In the genomic region with DNA sequence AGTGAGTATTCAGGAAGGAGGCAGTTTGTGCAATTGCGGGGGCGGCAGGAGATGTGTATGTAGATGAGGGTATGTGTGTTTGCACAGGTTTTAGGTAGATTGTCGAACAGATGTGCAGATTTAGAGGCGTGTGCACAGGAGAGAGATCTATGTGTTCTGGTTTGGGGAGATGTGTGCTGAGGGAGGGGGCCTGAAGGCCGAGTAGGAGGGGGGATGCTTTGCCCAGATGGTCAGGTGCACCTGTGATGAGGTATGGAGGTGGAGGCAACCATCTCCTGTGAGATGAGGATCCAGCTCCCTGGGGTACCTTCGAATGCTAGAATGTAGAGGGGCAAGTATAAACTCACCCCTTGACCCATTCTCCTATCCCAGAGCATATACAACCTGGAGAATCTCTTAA, we compare ENCODE assay signal across 8 mouse cellular contexts. TPM values are rescaled to one million over a fixed set of nuclear protein-coding genes. Genes with fewer than 3 reads are reported as not detected.
DNase-seq lines count a peak whose midpoint lies in the region; ATAC-seq and TF ChIP-seq lines count a peak whose summit lies in the region.

No protein-coding gene starts in this region.

- 7% methylated on average over 6 of the region's 6 CpGs for WGBS in lung, adult 2 months
- WGBS in intestine, embryonic 16.5 days, result 10% methylated on average over 6 of the region's 6 CpGs
- 10% methylated on average over 6 of the region's 6 CpGs for WGBS in neural tube, embryonic 14.5 days

- no peak overlapping the region for H3K27ac ChIP-seq in embryonic fibroblast, embryonic 13.5 days (ENCODE audit: insufficient read depth, low read length)
- peak overlapping the region; percentile 77 for H3K27ac ChIP-seq in intestine, embryonic 16.5 days (ENCODE audit: low read length)
- H3K27ac ChIP-seq in neural tube, embryonic 14.5 days (ENCODE audit: low read depth, low read length), result peak overlapping the region; percentile 82

- no peak for DNase-seq in lung, adult 2 months
- no peak for DNase-seq in lung, postnatal 25 days (ENCODE audit: low spot score)
- DNase-seq in thymus, postnatal 4 days, result no peak
- DNase-seq in frontal cortex, postnatal 25 days (ENCODE audit: low spot score in 2 of 2), result no peak
- no peak for DNase-seq in embryo, embryonic 10 days (ENCODE audit: low spot score)

- peak overlapping the region; percentile 75 for H3K9ac ChIP-seq in intestine, embryonic 16.5 days (ENCODE audit: low read depth, low read length)
- peak overlapping the region; percentile 68 for H3K9ac ChIP-seq in neural tube, embryonic 14.5 days (replicated peaks; ENCODE audit: low read depth, low read length)

- ATAC-seq in intestine, embryonic 16.5 days, result peak; percentile 6; the same call in 1 of the 2 replicates
- peak; percentile 15; the same call in 1 of the 2 replicates for ATAC-seq in neural tube, embryonic 14.5 days (ENCODE audit: low read depth)

- peak overlapping the region; percentile 78 for H3K4me2 ChIP-seq in intestine, embryonic 16.5 days (ENCODE audit: low read depth, low read length)
- H3K4me2 ChIP-seq in neural tube, embryonic 14.5 days (ENCODE audit: low read depth, low read length), result peak overlapping the region; percentile 82

- H3K4me3 ChIP-seq in lung, adult 2 months (replicated peaks; ENCODE audit: extremely low read depth, low read depth, low read length), result peak overlapping the region; percentile 67
- H3K4me3 ChIP-seq in embryonic fibroblast, embryonic 13.5 days (ENCODE audit: insufficient read depth, low read length), result peak overlapping the region; percentile 50
- H3K4me3 ChIP-seq in intestine, embryonic 16.5 days (ENCODE audit: low read length), result peak overlapping the region; percentile 56
- peak overlapping the region; percentile 56 for H3K4me3 ChIP-seq in neural tube, embryonic 14.5 days (ENCODE audit: low read depth, low read length)

- no peak for TF ChIP-seq CTCF in lung, adult 2 months (IDR thresholded peaks at IDR 0.05; ENCODE audit: insufficient read depth, low read length)
- TF ChIP-seq CTCF in embryonic fibroblast, embryonic 13.5 days (IDR thresholded peaks at IDR 0.05; ENCODE audit: borderline replicate concordance, insufficient read depth, low read length), result no peak

- H3K27me3 ChIP-seq in intestine, embryonic 16.5 days (replicated peaks; ENCODE audit: control insufficient read depth, insufficient read depth, low read length), result no peaks in the 10 kb centered on the region
- no peaks in the 10 kb centered on the region for H3K27me3 ChIP-seq in neural tube, embryonic 14.5 days (ENCODE audit: control insufficient read depth, insufficient read depth, low read length)

- no peak for TF ChIP-seq POLR2A in lung, adult 2 months (IDR thresholded peaks at IDR 0.05; ENCODE audit: borderline replicate concordance, extremely low read depth, low read depth, low read length)
- no peak for TF ChIP-seq POLR2A in embryonic fibroblast, embryonic 13.5 days (IDR thresholded peaks at IDR 0.05; ENCODE audit: low read depth, low read length)

- no peaks in the 10 kb centered on the region; the same call in 1 of the 2 replicates for H3K36me3 ChIP-seq in intestine, embryonic 16.5 days (ENCODE audit: control insufficient read depth, insufficient read depth, low read length)
- H3K36me3 ChIP-seq in neural tube, embryonic 14.5 days (ENCODE audit: control insufficient read depth, insufficient read depth, low read length), result no peaks in the 10 kb centered on the region

- H3K4me1 ChIP-seq in lung, adult 2 months (ENCODE audit: control insufficient read depth, insufficient read depth, low read length), result 0 out of 2 replicates have a peak, but pooled peaks cover 2% of the 10 kb centered on the region
- H3K4me1 ChIP-seq in embryonic fibroblast, embryonic 13.5 days (ENCODE audit: control insufficient read depth, insufficient read depth, low read length), result no peaks in the 10 kb centered on the region
- H3K4me1 ChIP-seq in intestine, embryonic 16.5 days (ENCODE audit: control insufficient read depth, insufficient read depth, low read length), result peaks cover 45% of the 10 kb centered on the region
- H3K4me1 ChIP-seq in neural tube, embryonic 14.5 days (ENCODE audit: control insufficient read depth, insufficient read depth, low read length), result peaks cover 36% of the 10 kb centered on the region

- no peaks in the 10 kb centered on the region for H3K9me3 ChIP-seq in intestine, embryonic 16.5 days (ENCODE audit: control insufficient read depth, low read length)
- no peaks in the 10 kb centered on the region for H3K9me3 ChIP-seq in neural tube, embryonic 14.5 days (ENCODE audit: control insufficient read depth, low read length)

RNA-seq across cellular contexts. Expression of gene Dhcr7, which starts 7.5 kb away (rescaled TPM):
- polyA plus RNA-seq in lung, adult 2 months (2012; rRNA removed), result 63.4 and 86.7 TPM in 2 replicates
- polyA plus RNA-seq in embryonic fibroblast, embryonic 13.5 days (2011; ENCODE audit: insufficient read length, low read depth, missing spikeins), result 33.8 and 36.6 TPM in 2 replicates
- polyA plus RNA-seq in intestine, embryonic 16.5 days (2015; fragmentation: Nextera tagmentation; extraction: Ambion mirVana), result 98.0 and 105 TPM in 2 replicates
- 57.4 and 60.4 TPM in 2 replicates for polyA plus RNA-seq in neural tube, embryonic 14.5 days (2014; fragmentation: Nextera tagmentation; extraction: Ambion mirVana)

RNA-seq across cellular contexts. Expression of gene Nadsyn1, which starts 7.8 kb away (rescaled TPM):
- polyA plus RNA-seq in lung, adult 2 months (2012; rRNA removed), result 9.9 and 10.7 TPM in 2 replicates
- 6.6 and 7.0 TPM in 2 replicates for polyA plus RNA-seq in embryonic fibroblast, embryonic 13.5 days (2011; ENCODE audit: insufficient read length, low read depth, missing spikeins)
- 25.4 and 29.4 TPM in 2 replicates for polyA plus RNA-seq in intestine, embryonic 16.5 days (2015; fragmentation: Nextera tagmentation; extraction: Ambion mirVana)
- polyA plus RNA-seq in neural tube, embryonic 14.5 days (2014; fragmentation: Nextera tagmentation; extraction: Ambion mirVana), result 5.3 and 6.7 TPM in 2 replicates

RNA-seq across cellular contexts. Expression of gene Gm498, which starts 36.2 kb away (rescaled TPM):
- not detected in 2 replicates for polyA plus RNA-seq in lung, adult 2 months (2012; rRNA removed)
- not detected in 2 replicates for polyA plus RNA-seq in embryonic fibroblast, embryonic 13.5 days (2011; ENCODE audit: insufficient read length, low read depth, missing spikeins)
- not detected in 2 replicates for polyA plus RNA-seq in intestine, embryonic 16.5 days (2015; fragmentation: Nextera tagmentation; extraction: Ambion mirVana)
- polyA plus RNA-seq in neural tube, embryonic 14.5 days (2014; fragmentation: Nextera tagmentation; extraction: Ambion mirVana), result not detected in 2 replicates

RNA-seq across cellular contexts. Expression of gene Mrgpre, which starts 46.1 kb away (rescaled TPM):
- polyA plus RNA-seq in lung, adult 2 months (2012; rRNA removed), result 2.2 and 3.2 TPM in 2 replicates
- 2.3 and 2.5 TPM in 2 replicates for polyA plus RNA-seq in embryonic fibroblast, embryonic 13.5 days (2011; ENCODE audit: insufficient read length, low read depth, missing spikeins)
- 1.4 and 1.5 TPM in 2 replicates for polyA plus RNA-seq in intestine, embryonic 16.5 days (2015; fragmentation: Nextera tagmentation; extraction: Ambion mirVana)
- polyA plus RNA-seq in neural tube, embryonic 14.5 days (2014; fragmentation: Nextera tagmentation; extraction: Ambion mirVana), result 7.4 and 8.4 TPM in 2 replicates
